Mouse (Mus musculus): ENCODE data around the gene Hist1h2ag. TPM values are rescaled to one million over a fixed set of nuclear protein-coding genes. Genes with fewer than 3 reads are reported as not detected.
"Not testable (repeated sequence)": the region's sequence is repeated elsewhere in the genome, so short reads cannot be mapped to it uniquely, and the experiment has no call there.

Hist1h2ag gene
- polyA plus RNA-seq, 1 experiment = not detected

DNA sequence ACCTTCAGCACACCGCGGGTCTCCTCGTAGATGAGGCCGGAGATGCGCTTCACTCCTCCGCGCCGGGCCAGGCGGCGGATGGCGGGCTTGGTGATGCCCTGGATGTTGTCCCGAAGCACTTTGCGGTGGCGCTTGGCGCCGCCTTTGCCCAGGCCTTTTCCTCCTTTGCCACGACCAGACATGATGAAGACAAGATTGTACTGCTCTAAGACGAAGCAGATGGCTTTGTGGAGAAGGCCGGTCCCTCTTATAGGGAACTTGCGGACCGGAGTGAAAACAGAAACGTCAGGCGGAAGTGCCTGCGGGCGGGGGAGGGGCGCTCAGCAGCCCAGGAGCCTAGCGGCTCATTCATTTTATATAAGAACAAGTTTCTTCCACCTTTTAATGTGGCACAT is 1.6 kb downstream of the Hist1h2ag start, which contains the start of gene Hist1h4i:
TSS of gene Hist1h4i (minus strand) at position 221 of the 395 bp plus-strand sequence.
- peak; percentile 95 for DNase-seq
- WGBS = 1% methylated on average over 27 of the region's 27 CpGs
- H3K27me3 ChIP-seq (replicated peaks; ENCODE audit: control insufficient read depth, insufficient read depth, low read length); H3K36me3 ChIP-seq (ENCODE audit: control insufficient read depth, insufficient read depth, low read length); H3K27ac ChIP-seq (ENCODE audit: insufficient read depth, low read depth, low read length): not testable (repeated sequence)
- Histone ChIP-seq H3K4me1 (ENCODE audit: control insufficient read depth, insufficient read depth, low read length) (peaks cover 13% of the 10 kb centered on the region; the same call in 1 of the 2 replicates), H3K4me3 (ENCODE audit: insufficient read depth, low read depth, low read length) (peak within 1 kb of the TSS; percentile 59)
- peak; percentile 78 for TF ChIP-seq POLR2A (IDR thresholded peaks at IDR 0.05; ENCODE audit: low read depth, low read length)

DNA sequence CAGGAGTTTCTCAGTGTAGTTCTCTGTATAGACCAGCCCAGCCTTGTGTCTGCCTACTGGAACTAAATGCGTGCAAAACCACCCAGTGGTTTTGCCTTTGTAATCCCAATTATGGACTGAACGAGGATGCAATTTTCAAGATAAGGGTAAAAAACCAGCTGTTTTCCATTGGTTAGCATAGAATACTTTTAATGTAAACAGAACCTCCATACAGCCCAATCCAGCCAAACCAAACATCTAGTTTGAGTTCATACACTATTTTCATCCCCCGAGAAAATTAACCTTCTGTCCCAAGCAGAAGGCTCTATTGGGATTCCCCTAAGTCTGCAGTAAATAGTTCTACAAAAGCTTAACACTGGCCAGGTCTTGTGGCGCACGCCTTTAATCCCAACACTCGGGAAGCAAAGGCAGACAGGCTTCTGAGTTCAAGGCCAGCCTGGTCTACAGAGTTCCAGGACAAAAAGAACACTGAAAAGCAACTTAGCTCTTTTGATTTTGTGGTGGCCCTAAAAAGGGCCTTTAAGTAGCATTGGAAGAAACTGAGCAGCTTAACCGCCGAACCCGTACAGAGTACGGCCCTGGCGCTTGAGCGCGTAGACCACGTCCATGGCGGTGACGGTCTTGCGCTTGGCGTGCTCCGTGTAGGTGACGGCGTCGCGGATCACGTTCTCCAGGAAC is 2.1 kb downstream of the Hist1h2ag start:
- no peaks in the 10 kb centered on the region for H3K27me3 ChIP-seq (replicated peaks; ENCODE audit: control insufficient read depth, insufficient read depth, low read length)
- peak overlapping the region; percentile 59 for H3K4me3 ChIP-seq (ENCODE audit: insufficient read depth, low read depth, low read length)
- DNase-seq = no peak
- peaks cover 13% of the 10 kb centered on the region; the same call in 1 of the 2 replicates for H3K4me1 ChIP-seq (ENCODE audit: control insufficient read depth, insufficient read depth, low read length)
- 7% methylated on average over 21 of the region's 24 CpGs for WGBS
- H3K36me3 ChIP-seq (ENCODE audit: control insufficient read depth, insufficient read depth, low read length) = no peaks in the 10 kb centered on the region
- no peak overlapping the region for H3K27ac ChIP-seq (ENCODE audit: insufficient read depth, low read depth, low read length)
- TF ChIP-seq CTCF (conservative IDR thresholded peaks at IDR 0.05; ENCODE audit: insufficient read depth, insufficient read length, low read depth, low read length) (no peak), POLR2A (IDR thresholded peaks at IDR 0.05; ENCODE audit: low read depth, low read length) (no peak)

DNA sequence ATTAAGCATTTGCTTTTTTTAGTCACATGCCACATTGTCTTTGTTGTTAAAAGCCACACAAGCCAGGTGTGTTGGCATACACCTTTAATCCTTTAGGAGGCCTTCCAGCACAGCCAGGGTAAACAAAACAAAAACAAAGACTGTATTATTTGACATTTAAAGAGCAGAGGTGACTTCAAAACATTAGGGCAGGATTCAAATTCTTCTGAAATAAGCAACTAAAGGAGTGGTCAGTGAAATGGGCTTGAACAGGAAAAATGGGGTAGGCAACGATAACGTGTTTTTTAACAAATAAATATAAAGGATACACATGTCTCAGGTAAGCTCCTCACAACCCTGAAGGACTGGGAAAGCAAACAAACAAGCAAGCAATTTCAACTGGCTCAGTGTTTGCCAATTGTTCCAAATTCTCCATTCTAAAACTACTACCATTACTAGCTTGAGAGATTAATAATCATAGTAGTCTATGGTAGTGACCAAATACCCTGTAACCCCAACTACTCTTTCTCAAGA is 2.7 kb downstream of the Hist1h2ag start:
- WGBS = 23% methylated on average over 2 of the region's 2 CpGs
- no peak for TF ChIP-seq POLR2A (IDR thresholded peaks at IDR 0.05; ENCODE audit: low read depth, low read length)
- no peak for TF ChIP-seq CTCF (conservative IDR thresholded peaks at IDR 0.05; ENCODE audit: insufficient read depth, insufficient read length, low read depth, low read length)
- DNase-seq = no peak
- no peaks in the 10 kb centered on the region for H3K36me3 ChIP-seq (ENCODE audit: control insufficient read depth, insufficient read depth, low read length)
- no peaks in the 10 kb centered on the region for H3K27me3 ChIP-seq (replicated peaks; ENCODE audit: control insufficient read depth, insufficient read depth, low read length)
- H3K27ac ChIP-seq (ENCODE audit: insufficient read depth, low read depth, low read length) = no peak overlapping the region
- peaks cover 13% of the 10 kb centered on the region; the same call in 1 of the 2 replicates for H3K4me1 ChIP-seq (ENCODE audit: control insufficient read depth, insufficient read depth, low read length)
- H3K4me3 ChIP-seq (ENCODE audit: insufficient read depth, low read depth, low read length) = no peak overlapping the region

DNA sequence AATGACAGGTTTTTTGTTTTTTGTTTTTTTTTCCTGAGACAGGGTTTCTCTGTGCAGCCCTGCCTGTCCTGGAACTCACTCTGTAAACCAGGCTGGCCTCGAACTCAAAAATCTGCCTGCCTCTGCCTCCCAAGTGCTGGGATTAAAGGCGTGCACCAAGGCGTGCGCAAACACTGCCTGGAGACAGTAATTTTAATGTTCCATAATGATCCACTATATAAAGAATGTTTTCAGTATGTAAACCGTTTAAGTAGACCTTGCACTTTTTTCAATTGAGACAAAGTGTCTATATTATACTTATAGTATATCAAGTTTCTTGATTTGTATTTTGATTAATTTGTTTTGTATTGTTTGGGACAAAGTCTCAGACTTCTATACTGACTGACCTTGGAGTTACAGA is 3.4 kb downstream of the Hist1h2ag start:
- Histone ChIP-seq H3K27ac (ENCODE audit: insufficient read depth, low read depth, low read length) (no peak overlapping the region), H3K36me3 (ENCODE audit: control insufficient read depth, insufficient read depth, low read length) (no peaks in the 10 kb centered on the region), H3K4me3 (ENCODE audit: insufficient read depth, low read depth, low read length) (no peak overlapping the region), H3K27me3 (replicated peaks; ENCODE audit: control insufficient read depth, insufficient read depth, low read length) (no peaks in the 10 kb centered on the region), H3K4me1 (ENCODE audit: control insufficient read depth, insufficient read depth, low read length) (peaks cover 13% of the 10 kb centered on the region; the same call in 1 of the 2 replicates)
- no peak for TF ChIP-seq CTCF (conservative IDR thresholded peaks at IDR 0.05; ENCODE audit: insufficient read depth, insufficient read length, low read depth, low read length)
- no peak for TF ChIP-seq POLR2A (IDR thresholded peaks at IDR 0.05; ENCODE audit: low read depth, low read length)
- DNase-seq = no peak
- 81% methylated on average over 5 of the region's 5 CpGs for WGBS

DNA sequence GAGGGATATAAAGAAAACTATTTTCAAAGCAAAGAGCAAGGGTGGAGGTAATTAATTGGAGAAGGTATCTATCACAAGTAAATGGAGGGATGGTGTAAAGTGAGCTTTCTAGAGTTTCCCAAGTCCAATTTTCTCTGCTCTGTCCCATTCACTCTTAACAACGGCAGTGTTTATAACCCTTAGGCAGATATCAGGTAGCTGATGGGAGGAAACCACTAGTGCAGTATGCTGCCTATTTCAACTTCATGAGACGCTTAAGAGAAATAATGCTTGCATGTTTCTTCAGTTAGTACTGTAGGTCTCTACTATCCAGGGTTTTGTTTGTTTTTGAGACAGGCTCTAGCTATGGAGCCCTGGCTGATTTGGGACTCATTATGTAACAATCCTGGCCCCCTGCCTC is 5.3 kb downstream of the Hist1h2ag start:
- H3K4me1 ChIP-seq (ENCODE audit: control insufficient read depth, insufficient read depth, low read length) = peaks cover 12% of the 10 kb centered on the region; the same call in 1 of the 2 replicates
- H3K27ac ChIP-seq (ENCODE audit: insufficient read depth, low read depth, low read length) = no peak overlapping the region
- no peaks in the 10 kb centered on the region for H3K36me3 ChIP-seq (ENCODE audit: control insufficient read depth, insufficient read depth, low read length)
- no peak for DNase-seq
- no peaks in the 10 kb centered on the region for H3K27me3 ChIP-seq (replicated peaks; ENCODE audit: control insufficient read depth, insufficient read depth, low read length)
- no peak overlapping the region for H3K4me3 ChIP-seq (ENCODE audit: insufficient read depth, low read depth, low read length)
- no peak for TF ChIP-seq POLR2A (IDR thresholded peaks at IDR 0.05; ENCODE audit: low read depth, low read length)
- no peak for TF ChIP-seq CTCF (conservative IDR thresholded peaks at IDR 0.05; ENCODE audit: insufficient read depth, insufficient read length, low read depth, low read length)
- 69% methylated on average over 2 of the region's 2 CpGs for WGBS

DNA sequence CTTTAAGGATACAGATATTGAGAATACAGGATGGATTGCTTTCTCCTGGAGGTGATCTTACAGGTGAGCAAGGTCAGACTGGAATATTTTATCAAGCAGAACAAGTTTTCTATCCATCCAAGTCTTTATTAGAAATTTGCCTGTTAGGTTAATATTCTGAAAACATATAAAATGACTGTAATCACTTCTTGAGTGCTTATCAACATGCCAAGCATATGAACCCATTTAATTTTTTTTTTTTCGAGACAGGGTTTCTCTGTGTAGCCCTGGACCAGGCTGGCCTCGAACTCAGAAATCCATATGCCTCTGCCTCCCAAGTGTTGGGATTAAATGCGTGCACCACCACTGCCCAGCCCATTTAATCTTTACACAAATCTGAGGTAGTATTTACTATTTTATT is 5.8 kb downstream of the Hist1h2ag start:
- H3K27ac ChIP-seq (ENCODE audit: insufficient read depth, low read depth, low read length) = no peak overlapping the region
- no peak for DNase-seq
- WGBS = 72% methylated on average over 3 of the region's 3 CpGs
- TF ChIP-seq POLR2A (IDR thresholded peaks at IDR 0.05; ENCODE audit: low read depth, low read length) (no peak), CTCF (conservative IDR thresholded peaks at IDR 0.05; ENCODE audit: insufficient read depth, insufficient read length, low read depth, low read length) (no peak)
- H3K36me3 ChIP-seq (ENCODE audit: control insufficient read depth, insufficient read depth, low read length) = no peaks in the 10 kb centered on the region
- H3K4me1 ChIP-seq (ENCODE audit: control insufficient read depth, insufficient read depth, low read length) = peaks cover 8% of the 10 kb centered on the region; the same call in 1 of the 2 replicates
- H3K4me3 ChIP-seq (ENCODE audit: insufficient read depth, low read depth, low read length) = no peak overlapping the region
- no peaks in the 10 kb centered on the region for H3K27me3 ChIP-seq (replicated peaks; ENCODE audit: control insufficient read depth, insufficient read depth, low read length)

DNA sequence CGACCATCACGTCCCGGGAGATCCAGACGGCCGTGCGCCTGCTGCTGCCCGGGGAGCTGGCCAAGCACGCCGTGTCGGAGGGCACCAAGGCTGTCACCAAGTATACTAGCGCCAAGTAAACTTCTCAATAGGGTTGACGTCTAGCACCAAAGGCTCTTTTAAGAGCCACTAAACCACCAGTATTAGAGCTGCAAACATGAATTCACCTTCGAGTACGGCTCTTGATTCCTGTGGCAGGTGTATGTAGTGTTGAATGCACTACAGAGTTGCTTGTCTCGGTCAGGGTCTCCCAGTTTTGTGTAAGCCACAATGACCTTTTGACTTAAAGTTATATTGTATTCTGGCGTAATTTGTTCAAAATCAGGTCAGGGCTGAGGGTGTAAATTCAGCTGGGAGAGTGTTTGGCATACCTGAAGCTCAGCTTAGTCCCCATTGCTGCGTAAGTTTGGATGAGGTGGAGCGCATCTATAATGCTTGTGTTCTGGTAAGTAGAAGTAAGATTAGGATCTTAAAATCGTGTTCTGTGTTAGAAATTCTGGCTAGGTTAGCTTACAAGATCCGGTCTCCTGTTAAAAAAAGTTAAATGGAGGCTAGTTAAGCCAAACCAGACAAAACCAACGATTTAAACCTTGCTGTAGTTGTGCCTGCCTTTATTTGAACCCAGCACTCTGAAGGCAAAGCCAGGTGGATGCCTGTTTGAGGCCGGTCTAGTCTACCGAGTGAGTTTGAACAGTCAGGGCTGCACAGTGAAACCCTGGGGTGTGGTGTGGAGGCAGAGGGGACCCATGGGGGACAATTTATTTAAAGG is 6.4 kb downstream of the Hist1h2ag start:
- peaks cover 8% of the 10 kb centered on the region; the same call in 1 of the 2 replicates for H3K4me1 ChIP-seq (ENCODE audit: control insufficient read depth, insufficient read depth, low read length)
- no peaks in the 10 kb centered on the region for H3K27me3 ChIP-seq (replicated peaks; ENCODE audit: control insufficient read depth, insufficient read depth, low read length)
- H3K36me3 ChIP-seq (ENCODE audit: control insufficient read depth, insufficient read depth, low read length) = no peaks in the 10 kb centered on the region
- WGBS = 9% methylated on average over 22 of the region's 23 CpGs
- TF ChIP-seq CTCF (conservative IDR thresholded peaks at IDR 0.05; ENCODE audit: insufficient read depth, insufficient read length, low read depth, low read length) (no peak), POLR2A (IDR thresholded peaks at IDR 0.05; ENCODE audit: low read depth, low read length) (no peak)
- H3K27ac ChIP-seq (ENCODE audit: insufficient read depth, low read depth, low read length) = no peak overlapping the region
- peak overlapping the region; percentile 11; the same call in 1 of the 2 replicates for H3K4me3 ChIP-seq (ENCODE audit: insufficient read depth, low read depth, low read length)
- no peak for DNase-seq

DNA sequence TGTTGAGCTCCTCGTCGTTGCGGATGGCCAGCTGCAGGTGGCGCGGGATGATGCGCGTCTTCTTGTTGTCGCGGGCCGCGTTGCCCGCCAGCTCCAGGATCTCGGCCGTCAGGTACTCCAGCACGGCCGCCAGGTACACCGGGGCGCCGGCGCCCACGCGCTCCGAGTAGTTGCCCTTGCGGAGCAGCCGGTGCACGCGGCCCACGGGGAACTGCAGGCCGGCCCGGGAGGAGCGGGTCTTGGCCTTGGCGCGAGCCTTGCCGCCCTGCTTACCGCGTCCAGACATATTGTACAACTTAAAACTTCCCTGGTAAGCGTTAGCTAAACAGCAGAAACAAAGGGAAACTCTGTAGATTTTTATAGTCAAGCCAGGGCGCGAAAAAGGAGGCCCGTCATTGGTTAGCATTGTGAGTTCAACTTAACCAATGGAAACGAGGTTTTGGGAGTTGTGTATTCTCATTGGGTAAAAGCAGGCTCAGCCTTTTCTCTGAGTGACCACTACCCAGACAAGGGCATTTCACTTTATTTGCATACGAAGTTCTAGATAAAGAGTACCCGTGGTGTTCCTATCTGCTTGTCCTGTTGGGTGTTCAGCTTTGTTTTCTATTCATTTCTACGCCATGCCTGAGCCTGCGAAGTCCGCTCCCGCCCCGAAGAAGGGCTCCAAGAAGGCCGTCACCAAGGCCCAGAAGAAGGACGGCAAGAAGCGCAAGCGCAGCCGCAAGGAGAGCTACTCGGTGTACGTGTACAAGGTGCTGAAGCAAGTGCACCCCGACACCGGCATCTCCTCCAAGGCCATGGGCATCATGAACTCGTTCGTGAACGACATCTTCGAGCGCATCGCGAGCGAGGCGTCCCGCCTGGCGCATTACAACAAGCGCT is 7.2 kb downstream of the Hist1h2ag start, which contains the start of the genes Hist1h2ah and Hist1h2bk:
TSS of gene Hist1h2ah (minus strand) at position 302 of the 882 bp plus-strand sequence.
TSS of gene Hist1h2bk (plus strand) at position 604 of the 882 bp plus-strand sequence.
- WGBS = under 1% methylated on average over 33 of the region's 69 CpGs
- DNase-seq = peak; percentile 95
- not testable (repeated sequence) for H3K4me1 ChIP-seq (ENCODE audit: control insufficient read depth, insufficient read depth, low read length); H3K27me3 ChIP-seq (replicated peaks; ENCODE audit: control insufficient read depth, insufficient read depth, low read length); H3K36me3 ChIP-seq (ENCODE audit: control insufficient read depth, insufficient read depth, low read length)
- Histone ChIP-seq H3K4me3 (ENCODE audit: insufficient read depth, low read depth, low read length) (peak within 1 kb of the TSS; percentile 69), H3K27ac (ENCODE audit: insufficient read depth, low read depth, low read length) (peak within 1 kb of the TSS; percentile 96)

Measured in kidney, adult 2 months (tissue).